Mouse (Mus musculus): ENCODE data around the gene Wdfy2.

DNA sequence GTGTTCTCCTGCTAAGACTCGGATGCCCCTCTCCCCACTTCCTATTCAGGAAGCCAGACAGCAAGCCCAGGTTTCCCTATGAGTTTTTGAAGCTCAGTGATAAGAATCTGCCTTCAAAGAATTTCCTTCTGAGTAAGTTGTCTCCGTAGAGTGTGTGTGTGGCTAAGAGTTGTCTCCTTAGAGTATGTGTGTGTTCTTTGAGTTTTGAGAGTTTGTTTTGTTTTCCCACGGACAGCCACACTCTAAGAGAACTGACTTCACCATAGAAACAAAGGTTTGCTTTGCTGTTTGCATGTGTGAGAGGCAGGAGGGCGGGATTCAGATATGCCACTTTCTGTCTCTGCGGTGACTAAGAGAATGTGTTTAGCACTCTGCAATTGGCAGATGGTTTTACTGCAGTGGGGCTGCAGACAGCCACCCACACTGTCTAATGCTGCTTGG, 90.6 kb downstream of the Wdfy2 start:
- no peak for TF ChIP-seq CTCF (conservative IDR thresholded peaks at IDR 0.05; ENCODE audit: low read length)
- TF ChIP-seq NANOG (IDR thresholded peaks at IDR 0.05; ENCODE audit: borderline replicate concordance, low read length), result no peak

Data from E14TG2a.4 (cell line).